Mouse (Mus musculus) lung, adult 2 months (tissue): ENCODE measurements at regions not wholly inside any gene's neighbourhood (a gene's known extent, or its start where the extent isn't known, plus 50 kb on each side); places are given as distances from the start of the nearest gene placed in this dataset.

ENCODE experiments used
- CTCF ChIP-seq: fragments of 200-500 bp; IDR thresholded peaks from 2 replicates; pipeline ENCODE4 v1.5.1; 2011; ENCODE audit warnings: mild to moderate bottlenecking, low read length, control low read depth; ENCODE audit not compliant: insufficient read depth
- POLR2A ChIP-seq: fragments of 200-500 bp; IDR thresholded peaks from 2 replicates; pipeline ENCODE4 v1.6.1; 2011; ENCODE audit warnings: low read depth, mild to moderate bottlenecking, control low read depth, low read length, borderline replicate concordance; ENCODE audit errors: extremely low read depth

DNA sequence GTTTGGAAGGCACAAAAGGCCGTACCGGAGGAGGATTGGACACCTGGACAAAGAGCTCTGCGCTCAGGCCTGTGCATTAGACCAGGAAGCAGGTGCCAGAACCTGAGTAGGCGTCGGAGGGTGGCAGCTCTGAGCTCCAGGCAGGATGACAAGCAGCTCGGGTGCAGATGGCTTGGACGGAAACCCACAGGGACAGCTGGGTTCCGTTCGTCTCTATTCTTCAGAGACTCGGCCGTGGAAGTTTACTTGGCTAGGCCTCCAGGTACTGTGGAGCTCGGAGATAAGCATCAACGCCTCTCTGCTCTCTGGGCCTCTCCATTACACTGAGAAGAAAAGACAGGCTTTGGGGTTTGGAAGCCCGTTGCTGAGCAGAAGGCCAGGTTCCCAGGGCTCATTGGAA, 868.5 kb upstream of the Car8 start:
- TF ChIP-seq CTCF, result no peak
- TF ChIP-seq POLR2A, result no peak
